In the genomic region with DNA sequence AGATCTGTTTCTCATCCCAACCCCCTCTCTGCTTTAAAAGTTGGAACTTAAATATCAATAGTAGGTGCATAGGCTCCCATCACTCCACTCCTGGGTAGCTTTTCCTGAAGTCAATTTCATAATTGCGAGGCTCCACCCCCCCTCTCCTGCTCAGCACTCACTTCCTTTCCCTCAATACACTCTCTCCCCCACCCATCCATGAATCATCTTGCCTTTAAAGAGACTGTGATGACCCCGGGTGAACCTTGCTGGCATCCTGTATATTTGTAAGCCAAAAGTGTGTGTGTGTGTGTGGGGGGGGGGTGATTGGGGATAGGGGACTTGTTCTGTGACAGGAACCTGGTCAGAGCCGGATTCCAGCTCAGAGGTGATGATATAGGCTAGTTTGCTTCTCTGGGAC, we compare ENCODE assay signal across 17 mouse cellular contexts. TPM values are rescaled to one million over a fixed set of nuclear protein-coding genes. Genes with fewer than 3 reads are reported as not detected.
A peak's percentile ranks its signal among the peaks of the same experiment; 100 is the strongest.
DNase-seq lines count a peak whose midpoint lies in the region; TF ChIP-seq lines count a peak whose summit lies in the region.
"Had no signal": no experiment of that assay in that cellular context is flagged by ENCODE, and none has a peak within 500 bp of the region (broad histone marks: within the 10 kb centered on the region; RNA-seq: fewer than 3 reads in every experiment).

No protein-coding gene starts in this region.

- no peak overlapping the region for H3K27ac ChIP-seq in left cerebral cortex, adult 2 months
- H3K27ac ChIP-seq: heart, embryonic 15.5 days had no signal

- TF ChIP-seq CTCF in left cerebral cortex, adult 2 months (IDR thresholded peaks at IDR 0.05), result no peak

- no peak overlapping the region for H3K4me3 ChIP-seq in left cerebral cortex, adult 2 months
- H3K4me3 ChIP-seq: heart, embryonic 15.5 days; megakaryocyte, embryonic 14.5 days had no signal

- intact Hi-C loops in left cerebral cortex, adult 2 months (cut with DNase I), result no loop called here

- DNase-seq in adrenal gland, adult 2 months, result peak; percentile 51
- no peak for DNase-seq in adrenal gland, postnatal 4 days (ENCODE audit: low spot score in 2 of 2)
- peak; percentile 51 for DNase-seq in kidney, adult 9 months
- DNase-seq in kidney, adult 18-20 months, result no peak
- peak; percentile 27 for DNase-seq in NIH3T3 (ENCODE audit: low read depth)
- peak; percentile 71 to 78 for DNase-seq in kidney, postnatal 36 days
- no peak for DNase-seq in left cerebral cortex, adult 2 months (ENCODE audit: extremely low spot score in 1 of 2, low spot score in 2 of 2)
- DNase-seq in embryo, embryonic 9.5 days (ENCODE audit: extremely low spot score), result no peak
- DNase-seq: cerebellum, adult 9-10 months; embryo, embryonic 11 days; forebrain, postnatal 0 days; layer of hippocampus, adult 9-11 months; retina, postnatal 1 day; spleen, adult 18-20 months; thymus, postnatal 4 days had no signal

RNA-seq across cellular contexts. Expression of a gene that starts 9.8 kb away (rescaled TPM):
- total RNA-seq in adrenal gland, adult 2 months (2021), result 10 to 100 TPM; 42.0 to 43.5 TPM
- polyA plus RNA-seq in adrenal gland, adult 2 months (2012; rRNA removed), result 21.1 and 27.3 TPM in 2 replicates
- total RNA-seq in adrenal gland, postnatal 4 days (2021), result 10 to 100 TPM; 47.6 to 49.1 TPM
- 100 to 1,000 TPM; 152 to 197 TPM for total RNA-seq in left cerebral cortex, adult 2 months (2021)

Comparison
In these comparisons a context has a peak if more than half of its experiments do, and no peak if none do; other contexts are left out.
1. DNase-seq: peak in adrenal gland, adult 2 months (single experiment), kidney, adult 9 months (single experiment), NIH3T3 (single experiment) and kidney, postnatal 36 days (2 of 2); none in adrenal gland, postnatal 4 days (0 of 2), kidney, adult 18-20 months (single experiment), left cerebral cortex, adult 2 months (0 of 2) and embryo, embryonic 9.5 days (single experiment).